Mouse (Mus musculus): ENCODE measurements around the gene Eya2.

Gene Eya2

DNA sequence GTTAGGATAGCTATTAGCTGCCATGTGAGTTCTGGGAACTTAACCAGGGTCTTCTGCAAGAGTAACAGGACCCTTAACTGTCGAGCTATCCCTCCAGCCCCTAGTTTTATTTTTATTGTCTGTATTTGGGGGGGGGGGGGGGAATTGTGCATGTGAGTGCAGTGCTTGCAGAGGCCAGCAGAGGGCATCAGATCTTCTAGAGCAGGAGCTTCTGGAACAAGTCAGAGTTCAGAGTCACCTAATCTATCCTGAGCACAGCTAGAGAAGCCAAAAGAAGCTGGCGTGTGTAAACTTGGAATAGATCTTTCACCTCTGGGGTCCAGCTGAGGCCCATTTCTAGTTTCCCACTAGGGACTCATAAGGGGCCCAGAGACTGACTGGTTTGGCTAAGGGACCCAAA, 1.1 kb upstream of the Eya2 start:
- no peak for DNase-seq (ENCODE audit: low read depth)

DNA sequence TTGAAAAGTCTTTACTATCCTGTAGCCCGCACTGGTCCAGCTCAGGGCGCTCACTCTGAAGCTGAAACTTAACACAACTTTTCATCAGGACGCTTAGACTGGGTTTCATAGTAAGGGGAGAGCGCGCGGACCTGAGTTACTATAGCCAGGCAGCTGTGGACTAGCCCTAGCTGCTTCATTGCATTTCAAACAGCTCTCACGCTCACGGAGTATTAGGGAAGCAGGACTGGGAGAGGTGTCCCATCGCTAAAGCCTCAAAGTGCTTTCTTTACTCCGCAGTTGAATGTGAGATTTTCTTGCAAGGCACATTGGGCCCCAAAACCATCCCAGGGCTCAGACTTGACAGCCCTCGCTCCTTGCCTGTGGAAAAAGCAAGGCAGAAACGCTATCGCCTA, 841 bp downstream of the Eya2 start:
- no peak for DNase-seq (ENCODE audit: low read depth)

DNA sequence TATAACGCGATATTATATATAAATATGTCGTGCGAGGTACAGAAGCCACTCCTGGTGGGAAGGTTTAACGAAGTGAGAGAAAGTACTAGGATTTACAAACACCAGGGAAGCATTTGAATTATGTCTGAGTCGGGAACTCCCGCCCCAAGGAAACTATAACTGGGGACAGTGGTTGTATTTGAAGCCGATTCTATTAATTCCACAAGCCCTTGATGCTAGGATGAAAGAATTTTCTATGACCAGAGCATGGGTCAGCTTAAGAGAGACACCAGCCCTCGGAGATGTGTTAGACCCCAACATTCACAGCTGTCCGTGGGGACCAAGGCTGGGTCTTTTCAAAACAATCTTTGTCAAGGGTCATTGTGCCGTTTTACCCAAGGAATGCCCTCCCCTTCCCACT, 1.3 kb downstream of the Eya2 start:
- no peak for DNase-seq (ENCODE audit: low read depth)

DNA sequence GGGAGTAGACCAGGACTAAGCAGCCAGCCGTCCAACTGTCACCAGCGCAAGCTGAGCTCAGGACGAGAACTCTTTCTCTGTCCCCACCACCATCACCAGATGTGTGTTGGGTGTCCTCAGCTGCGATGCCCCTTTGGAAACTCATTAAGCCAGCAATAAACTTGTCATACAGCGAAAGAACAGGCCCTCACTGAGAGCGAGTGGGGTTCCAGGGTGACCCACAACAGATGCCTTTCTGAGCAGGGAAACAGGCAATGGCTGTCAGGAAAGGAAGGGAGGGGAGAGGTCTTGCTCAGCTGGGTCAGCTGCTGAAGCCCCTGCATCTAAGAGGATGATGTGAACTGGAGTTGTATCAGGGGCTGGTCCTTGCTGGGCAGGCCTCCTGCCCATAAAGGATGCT, 2.7 kb downstream of the Eya2 start:
- DNase-seq (ENCODE audit: low read depth), result no peak

DNA sequence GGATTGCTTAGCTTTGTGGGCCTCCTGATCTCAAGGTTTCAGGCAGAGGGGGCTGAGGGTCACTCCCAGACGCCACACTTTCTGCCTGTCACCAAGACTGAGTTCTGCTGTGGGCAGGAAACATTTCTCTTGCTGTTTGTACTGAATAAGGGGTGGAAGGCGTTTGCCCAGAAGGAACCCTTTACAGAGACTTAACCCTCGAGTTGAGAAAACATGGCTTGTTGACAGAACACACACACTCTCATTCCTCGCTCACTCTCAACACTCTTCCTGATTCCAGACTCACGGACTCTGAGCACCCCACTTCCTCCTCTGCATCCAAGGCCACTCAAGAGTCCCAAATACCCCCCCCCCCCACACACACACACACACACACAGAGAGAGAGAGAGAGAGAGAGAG, 3.3 kb downstream of the Eya2 start:
- DNase-seq (ENCODE audit: low read depth), result no peak

DNA sequence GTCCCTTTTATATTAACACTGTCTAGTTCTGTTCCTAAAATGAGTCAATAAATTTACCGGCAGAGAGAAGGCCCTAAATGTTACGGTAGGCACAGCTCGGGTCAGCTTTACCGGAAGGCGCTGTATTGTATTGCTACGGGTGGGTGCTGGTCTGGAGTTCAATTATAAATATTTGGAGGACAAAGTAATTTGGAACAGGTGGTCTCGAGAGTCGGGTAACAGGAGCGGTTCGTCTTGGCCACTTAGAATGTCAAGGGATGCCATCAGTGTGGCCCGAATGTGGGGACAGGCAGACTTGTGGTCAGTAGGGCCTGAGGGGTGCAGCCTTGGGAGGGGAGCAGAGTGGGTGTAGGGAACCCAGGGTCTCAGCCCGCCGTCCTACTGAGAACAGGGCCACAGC, 4.7 kb downstream of the Eya2 start:
- DNase-seq (ENCODE audit: low read depth), result no peak

DNA sequence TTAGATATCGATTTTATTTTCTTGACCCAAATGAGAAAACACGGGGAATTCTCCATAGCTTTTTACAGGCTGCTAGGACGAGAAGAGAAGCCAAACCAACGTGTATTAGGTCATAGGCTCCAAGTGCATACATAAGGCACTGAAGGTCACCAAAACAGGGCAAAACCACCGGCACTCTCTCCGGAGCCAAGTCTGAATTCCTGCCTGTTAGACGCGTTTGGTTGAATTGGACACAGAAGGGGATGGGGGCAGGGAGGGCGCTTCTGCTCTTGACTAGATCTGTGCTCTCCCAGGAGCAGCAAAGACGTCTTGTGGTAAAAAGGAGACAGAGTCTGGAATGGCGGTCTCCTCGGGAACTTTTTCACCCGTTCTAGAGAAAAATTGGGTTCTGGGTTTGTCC, 6.1 kb downstream of the Eya2 start:
- DNase-seq (ENCODE audit: low read depth), result no peak

DNA sequence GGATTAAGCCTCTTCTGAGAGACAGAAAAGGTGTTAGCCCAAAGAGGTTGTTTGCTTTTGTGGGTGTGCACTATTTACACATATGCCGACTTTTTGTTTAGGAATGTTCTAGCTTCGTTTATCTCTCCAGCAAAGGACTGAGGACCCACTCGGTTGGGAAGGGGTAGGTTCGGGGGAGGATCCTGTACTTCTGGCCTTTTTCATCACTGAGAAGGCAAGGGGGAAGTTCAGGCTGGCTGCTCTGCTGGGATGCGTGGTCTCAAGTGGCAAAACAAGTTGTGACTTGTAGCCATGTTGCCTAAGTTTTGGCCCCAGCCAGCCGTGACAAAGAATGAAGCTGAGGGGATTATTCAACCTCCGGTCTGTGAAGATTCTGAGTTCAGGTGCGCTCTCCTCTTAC, 6.8 kb downstream of the Eya2 start:
- DNase-seq (ENCODE audit: low read depth), result no peak

DNA sequence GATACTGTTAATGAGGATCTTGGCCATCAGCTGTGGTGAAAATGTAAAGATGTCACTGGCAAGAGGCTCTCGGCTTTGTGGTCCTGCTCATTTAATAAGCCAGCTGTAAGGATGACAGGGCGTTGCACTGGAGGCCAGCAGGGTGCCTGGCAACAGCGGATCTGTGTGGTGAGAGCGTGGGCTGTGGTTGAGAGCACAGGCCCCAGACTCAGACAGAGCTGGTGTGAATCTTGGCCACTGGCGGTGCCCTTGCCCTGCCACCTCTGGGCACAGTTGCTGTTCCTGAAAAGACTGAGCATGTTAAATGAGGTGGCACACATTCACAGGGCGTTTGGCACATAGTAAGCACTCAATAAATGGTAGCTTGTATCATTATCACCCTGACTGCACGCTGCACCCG, 8.9 kb downstream of the Eya2 start:
- DNase-seq (ENCODE audit: low read depth), result no peak

DNA sequence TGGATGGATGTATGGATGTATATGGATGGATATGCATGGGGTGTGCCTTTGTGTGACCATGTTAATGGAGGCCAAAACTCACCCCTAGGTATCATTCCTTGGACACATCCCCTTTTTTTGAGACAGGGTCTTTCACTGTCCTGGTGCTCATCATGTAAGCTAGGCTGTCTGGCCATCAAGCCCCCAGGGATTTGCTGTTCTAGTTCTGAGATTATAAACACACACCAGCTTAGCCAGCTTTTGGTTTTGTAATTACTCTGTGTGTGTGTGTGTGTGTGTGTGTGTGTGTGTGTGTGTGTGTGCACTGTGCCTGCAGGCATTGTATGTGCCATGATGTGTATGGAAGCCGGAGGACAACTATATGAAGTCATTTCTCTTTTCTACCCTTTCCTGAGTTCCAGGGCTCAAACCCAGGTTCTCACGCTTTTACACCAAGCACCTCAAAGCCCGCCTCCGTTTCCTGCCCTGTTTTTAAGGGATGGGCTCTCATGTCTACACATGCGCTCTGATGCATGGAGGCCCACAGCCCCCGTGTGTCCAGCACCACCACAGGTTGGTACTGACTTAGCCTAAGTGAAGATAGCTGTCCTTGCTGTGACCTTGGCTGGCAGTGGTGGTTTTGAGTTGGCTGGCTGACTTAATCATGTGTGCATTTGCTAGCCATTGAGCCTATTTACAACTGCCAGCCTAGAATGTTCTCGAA, 16.9 kb downstream of the Eya2 start:
- no peak for DNase-seq (ENCODE audit: low read depth)

DNA sequence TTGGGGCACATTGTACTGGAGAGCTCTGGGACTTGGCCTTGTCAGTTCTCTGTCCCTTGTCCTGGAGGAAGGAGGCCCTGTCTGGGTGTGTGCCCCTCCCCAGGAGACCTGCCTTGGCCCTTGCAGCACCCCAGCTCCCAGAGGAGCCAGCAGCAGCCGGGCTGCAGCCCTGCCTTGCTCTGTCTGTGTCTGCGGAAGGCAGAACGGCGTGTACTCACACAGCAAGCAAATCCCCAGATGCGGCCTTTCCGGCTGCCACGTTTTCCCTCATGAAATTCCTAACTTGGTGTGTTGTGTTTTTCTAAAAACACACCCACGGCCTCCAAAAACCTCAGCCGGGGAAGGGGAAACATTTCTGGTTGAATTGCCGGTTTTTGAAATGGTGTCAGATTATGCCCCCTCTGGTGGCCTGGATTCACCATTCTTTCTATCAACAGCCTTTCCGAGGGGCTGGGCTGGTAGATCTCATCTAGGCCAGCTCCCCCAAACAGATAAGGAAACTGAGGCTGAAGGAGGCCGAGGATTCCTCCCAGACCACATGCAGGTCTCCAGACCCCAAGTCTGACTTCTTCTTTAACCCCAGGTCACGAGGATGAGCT, 19.0 kb downstream of the Eya2 start:
- no peak for DNase-seq (ENCODE audit: low read depth)

DNA sequence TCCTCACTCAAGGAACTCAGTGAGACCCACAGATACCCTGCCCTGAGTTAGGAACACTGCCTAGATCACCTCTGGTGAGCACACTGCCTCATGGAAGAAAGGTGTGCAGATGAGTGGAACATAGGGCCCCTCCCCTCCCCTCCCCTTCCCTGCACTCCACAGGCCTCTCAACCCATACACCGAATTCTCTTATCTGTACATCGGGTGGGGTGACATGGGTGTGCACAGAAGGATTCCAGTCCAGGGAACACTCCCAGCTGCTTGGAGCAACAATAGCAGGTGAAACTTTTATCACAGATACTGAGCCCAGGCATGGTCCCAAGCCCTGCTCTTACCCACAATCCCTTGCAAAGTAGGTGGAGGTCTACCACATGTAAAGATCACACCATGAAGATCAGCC, 26.7 kb downstream of the Eya2 start:
- DNase-seq (ENCODE audit: low read depth), result no peak

DNA sequence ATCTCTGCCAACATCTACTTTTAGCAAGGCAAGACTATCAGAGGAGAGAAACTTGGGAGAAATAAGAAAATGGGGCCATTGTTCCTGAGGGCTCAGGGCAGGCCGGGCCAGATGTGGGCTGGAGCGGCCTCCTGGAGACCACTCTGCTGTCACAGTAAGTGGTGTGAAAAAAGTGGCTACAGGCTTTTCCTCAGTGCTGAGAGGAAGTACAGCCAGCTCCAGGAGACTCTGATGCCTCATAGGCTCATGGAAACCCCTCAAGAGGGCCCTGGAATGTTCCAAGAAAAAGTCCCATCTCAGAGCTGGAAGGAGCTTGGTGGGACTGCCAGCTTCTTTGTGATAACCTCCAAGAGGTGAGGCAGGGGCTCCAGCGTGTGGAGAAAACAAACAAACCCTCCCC, 27.8 kb downstream of the Eya2 start:
- DNase-seq (ENCODE audit: low read depth), result no peak

DNA sequence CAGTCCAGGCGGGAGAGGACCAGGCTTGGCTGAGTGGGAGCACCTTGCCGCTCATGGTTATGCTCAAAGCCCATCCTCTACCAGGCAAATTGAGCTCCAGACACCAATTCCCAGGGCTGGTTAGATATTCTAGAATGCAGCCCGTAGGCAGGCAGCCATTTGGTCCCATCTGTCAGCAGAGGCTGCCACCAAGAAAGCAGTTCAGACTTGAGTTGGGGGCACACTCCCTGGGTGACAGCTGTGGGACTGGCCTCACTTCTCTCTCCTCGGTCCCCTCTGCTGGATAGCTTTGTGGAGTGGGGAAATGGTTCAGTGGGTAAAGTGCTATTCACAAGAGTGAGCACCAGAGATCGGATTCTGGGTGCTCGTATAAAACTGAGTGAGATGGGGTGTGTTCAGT, 32.0 kb downstream of the Eya2 start:
- no peak for DNase-seq (ENCODE audit: low read depth)

DNA sequence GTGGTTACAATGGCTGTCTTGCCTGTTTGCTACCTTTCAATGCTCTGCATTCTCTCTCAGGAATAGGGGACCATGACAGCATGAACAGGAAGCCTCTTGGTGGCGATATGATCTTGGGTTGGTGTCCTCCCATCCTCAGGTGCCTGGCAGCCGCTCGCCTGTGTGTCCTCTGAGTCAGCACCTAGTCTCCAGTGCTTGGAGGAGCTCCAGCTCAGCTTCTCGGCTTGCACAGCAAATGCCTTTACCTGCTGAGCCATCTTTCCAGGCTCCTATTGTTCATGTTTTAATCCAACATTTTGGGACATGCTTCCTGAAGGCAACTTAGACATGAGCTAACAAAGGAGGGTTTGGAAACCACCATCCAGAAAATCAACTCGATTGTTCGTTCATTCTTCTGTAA, 33.1 kb downstream of the Eya2 start:
- no peak for DNase-seq (ENCODE audit: low read depth)

DNA sequence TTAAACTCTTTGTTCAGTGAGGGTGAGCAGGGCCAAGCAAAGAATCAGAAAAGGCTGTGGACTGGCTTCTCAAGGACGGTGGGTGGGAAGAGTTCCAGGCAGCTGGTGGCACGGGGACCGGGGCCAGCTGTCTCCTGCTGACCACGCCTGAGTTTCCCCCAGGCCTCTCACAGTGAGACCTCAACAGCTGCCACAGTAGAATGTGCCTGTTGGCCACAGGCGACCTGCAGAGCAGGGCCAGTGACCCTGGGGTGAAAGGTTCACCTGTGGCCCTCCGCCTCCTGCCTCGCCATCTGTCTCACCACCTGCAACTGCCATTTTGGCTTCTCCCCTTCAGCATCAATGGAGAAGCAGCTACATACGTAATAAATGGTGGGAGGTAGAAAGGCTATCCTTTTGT, 35.1 kb downstream of the Eya2 start:
- DNase-seq (ENCODE audit: low read depth), result no peak

DNA sequence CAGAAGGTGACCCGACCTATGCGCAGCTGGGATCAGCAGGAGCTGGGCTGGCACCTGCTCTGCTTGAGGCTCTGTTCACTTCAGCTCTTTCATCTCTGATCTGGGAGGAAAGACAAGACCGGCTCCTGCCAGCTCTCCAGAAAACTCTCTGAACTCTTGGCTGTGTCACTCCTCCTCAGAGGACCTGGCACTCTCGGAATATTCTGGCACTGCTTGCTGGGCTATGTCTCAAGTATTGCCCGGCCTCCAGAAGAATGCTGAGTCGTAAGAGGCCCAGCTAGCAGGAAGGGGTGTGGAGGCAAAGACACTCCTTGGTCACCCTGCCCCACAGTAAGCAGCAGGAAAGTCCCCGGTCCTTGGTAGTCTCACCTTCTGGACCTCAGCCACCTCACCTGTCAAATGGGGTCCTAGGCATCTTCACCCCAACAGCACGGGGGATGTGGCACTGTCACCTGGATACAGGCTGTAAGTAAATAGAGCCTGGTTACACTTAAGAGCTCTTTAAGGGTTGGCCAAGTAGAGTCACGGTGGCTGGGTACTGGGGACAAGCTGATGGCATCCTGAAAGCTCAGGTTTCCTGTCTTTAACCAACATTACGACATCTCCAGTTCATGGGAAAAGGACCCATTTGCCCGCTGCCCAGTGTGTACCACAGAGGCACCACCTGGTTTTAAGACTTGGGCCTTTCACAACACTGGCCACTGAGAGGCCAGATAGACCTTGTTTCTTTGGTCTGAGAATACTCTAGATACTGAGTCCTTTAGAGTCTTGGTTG, 38.4 kb downstream of the Eya2 start:
- no peak for DNase-seq (ENCODE audit: low read depth)

DNA sequence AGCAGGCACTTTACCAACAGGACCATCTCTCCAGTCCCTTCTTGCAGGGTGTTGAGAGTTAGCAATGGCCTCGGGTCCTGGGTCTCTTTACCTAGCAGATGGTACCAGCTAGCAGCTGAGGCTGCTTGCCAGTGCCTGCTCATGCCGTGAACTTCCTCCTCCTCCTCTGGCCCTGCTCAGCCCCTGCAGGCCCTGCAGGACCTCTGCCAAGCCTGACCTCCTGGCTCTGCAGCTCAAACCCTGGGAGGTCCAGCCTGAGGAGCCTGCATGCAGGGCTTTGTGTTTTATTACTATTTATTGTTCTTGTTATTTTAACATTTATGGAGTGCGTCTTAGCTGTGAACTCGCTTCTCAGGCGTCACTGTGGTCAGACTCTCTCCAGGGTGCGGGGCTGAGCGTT, 39.6 kb downstream of the Eya2 start:
- DNase-seq (ENCODE audit: low read depth), result no peak

DNA sequence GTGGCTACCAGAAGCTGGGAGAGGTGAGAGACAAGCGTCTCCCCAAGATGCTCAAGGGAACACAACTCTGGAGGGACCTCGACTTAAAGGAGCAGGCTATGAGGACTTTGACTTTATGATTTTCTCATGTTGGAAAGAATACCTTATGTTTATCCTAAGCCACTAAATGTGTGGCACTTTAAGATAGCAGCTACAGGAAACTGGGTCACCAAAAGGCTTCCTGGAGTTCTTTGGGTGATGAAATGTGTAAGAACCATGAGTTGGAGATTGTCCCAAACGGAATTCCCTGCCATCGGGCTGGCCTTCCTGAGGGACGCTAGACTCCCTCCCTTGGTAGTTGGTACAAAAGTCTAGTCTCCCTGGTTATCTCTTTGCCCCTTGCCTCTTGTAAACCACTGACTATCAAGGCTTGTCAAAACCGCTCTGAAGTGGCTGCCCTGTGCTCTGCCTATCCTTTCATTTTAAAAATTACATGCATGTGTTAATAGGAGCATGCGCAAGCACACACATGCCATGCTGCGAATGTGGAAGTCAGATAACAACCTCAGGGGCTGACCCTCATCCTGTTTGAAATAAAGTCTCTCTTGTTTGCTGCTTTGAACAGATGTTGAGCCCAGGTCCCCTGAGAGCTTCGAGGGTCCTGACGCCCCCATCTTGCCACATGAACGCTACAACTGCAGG, 44.4 kb downstream of the Eya2 start:
- DNase-seq (ENCODE audit: low read depth), result no peak

DNA sequence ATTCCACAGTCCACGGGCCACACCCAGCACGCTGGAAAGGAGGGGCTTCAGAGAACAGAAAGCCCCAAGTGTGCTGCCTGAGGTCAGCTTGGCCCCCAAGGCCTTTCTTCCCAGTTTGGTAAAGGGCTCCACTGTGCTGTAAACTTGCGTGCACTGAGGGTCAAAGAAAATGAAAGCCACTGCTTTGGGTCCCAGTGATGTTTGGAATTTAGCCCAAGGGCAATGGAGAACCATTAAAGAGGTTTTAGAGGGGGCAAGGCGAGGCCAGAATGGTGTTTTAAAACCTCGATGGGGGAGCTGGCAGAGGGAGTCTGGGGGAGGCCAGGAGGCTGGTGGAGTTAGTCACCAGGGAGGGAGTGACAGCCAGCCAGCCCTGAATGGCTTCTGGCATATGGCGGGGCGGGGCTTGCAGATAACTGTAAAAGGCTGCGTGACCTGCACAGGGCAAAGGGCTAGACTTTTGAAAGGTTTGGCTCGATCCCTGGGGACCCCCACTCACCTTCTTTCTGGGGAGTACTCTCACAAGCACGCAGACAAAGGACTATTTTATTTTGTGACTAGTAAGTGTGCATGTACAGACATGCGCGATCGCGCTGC, 47.2 kb downstream of the Eya2 start:
- DNase-seq (ENCODE audit: low read depth), result no peak

DNA sequence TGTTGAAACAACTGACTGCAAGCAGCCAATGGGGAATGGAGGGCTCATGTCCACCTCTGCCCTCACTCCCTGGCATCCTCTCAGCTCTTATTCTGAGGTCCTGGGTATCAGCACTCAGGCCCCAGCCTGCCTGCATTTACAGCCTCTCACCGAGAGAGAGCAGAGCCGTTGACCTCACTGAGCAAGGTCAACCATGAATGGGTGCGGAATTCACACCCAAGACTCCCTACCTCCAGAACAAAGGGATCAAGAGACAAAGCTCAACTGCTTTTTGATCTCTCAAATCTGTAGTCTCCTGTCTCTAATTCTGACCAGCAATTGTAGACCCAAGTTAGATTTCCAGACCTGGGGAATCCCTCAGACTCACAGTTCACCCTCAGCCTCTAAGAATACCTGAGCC, 48.8 kb downstream of the Eya2 start:
- no peak for DNase-seq (ENCODE audit: low read depth)

DNA sequence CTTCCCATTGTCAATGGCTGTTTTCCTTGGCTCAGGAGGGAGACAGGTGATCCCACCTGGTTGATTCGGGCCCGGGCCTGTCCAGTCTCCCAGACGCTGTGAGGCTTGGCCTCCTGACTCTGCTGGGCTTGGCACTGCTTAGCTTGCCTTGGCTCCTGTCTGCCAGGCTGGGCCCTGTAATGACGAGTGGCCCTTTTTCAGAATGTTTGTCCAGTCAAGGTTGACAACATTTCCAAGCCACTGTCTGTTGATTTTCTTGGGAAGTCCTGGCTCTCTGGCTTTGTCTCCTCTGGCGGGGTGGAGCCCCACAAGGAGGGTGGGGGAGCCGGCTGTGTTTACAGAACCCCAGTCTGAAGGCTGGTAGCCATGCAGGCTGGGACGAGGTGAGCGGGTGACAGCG, 49.2 kb downstream of the Eya2 start:
- no peak for DNase-seq (ENCODE audit: low read depth)

DNA sequence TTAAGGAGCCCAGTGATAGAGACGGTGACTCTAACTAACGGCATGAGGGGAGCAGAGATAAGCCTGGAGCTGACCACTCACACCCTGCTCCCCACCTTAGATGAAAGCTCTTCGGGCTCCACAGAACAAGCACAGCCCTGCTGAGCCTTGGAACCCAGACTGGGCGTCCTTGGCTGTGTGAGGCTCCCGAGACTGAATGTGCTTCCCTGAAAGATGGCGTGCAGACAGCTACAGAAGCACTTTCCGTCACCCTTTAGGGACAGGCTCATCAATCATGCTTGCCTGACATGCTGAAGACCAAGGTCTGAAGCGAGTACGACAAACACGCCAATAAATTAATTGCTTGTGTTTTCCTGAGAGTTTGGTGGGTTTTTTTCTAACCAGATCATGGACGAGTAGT, 56.2 kb downstream of the Eya2 start:
- no peak for DNase-seq (ENCODE audit: low read depth)
